Mouse (Mus musculus) heart, embryonic 16.5 days (tissue): Measurements from ENCODE around the gene Kazald1. TPM values are rescaled to one million over a fixed set of nuclear protein-coding genes. Genes with fewer than 3 reads are reported as not detected.

Source experiments
- ATAC-seq: fragments of 200-750 bp; cut with Nextera tagmentation; replicated peaks from 2 replicates; pipeline ENCODE4 v1.8.0; 2017; ENCODE audit warnings: moderate number of reproducible peaks; ENCODE audit not compliant: insufficient read depth, low FRiP score; ENCODE audit errors: extremely low read depth
- H3K27ac ChIP-seq: fragments of 300-500 bp; sonication (generic); 2 replicates; pipeline ENCODE4 v1.5.1; 2014; ENCODE audit warnings: mild to moderate bottlenecking, low read length, control low read depth, moderate library complexity
- H3K27me3 ChIP-seq: fragments of 300-500 bp; sonication (generic); 2 replicates; pipeline ENCODE4 v1.6.1; 2014; ENCODE audit warnings: low read length, mixed read lengths; ENCODE audit not compliant: control insufficient read depth, insufficient read depth
- H3K36me3 ChIP-seq: fragments of 300-500 bp; sonication (generic); 2 replicates; pipeline ENCODE4 v1.6.1; 2014; ENCODE audit not compliant: control insufficient read depth, insufficient read depth
- H3K4me1 ChIP-seq: fragments of 300-500 bp; sonication (generic); 2 replicates; pipeline ENCODE4 v1.6.1; 2014; ENCODE audit warnings: low read length, mixed read lengths; ENCODE audit not compliant: control insufficient read depth, insufficient read depth
- H3K4me2 ChIP-seq: fragments of 300-500 bp; sonication (generic); 2 replicates; pipeline ENCODE4 v1.6.1; 2014; ENCODE audit warnings: low read depth, mild to moderate bottlenecking, control low read depth, low read length
- H3K4me3 ChIP-seq: fragments of 300-500 bp; sonication (generic); 2 replicates; pipeline ENCODE4 v1.5.1; 2014; ENCODE audit warnings: mild to moderate bottlenecking, control low read depth, low read length
- H3K9ac ChIP-seq: fragments of 300-500 bp; sonication (generic); 2 replicates; pipeline ENCODE4 v1.6.1; 2014; ENCODE audit warnings: low read length, control low read depth
- H3K9me3 ChIP-seq: fragments of 300-500 bp; sonication (generic); replicated peaks from 2 replicates; pipeline ENCODE4 v1.6.1; 2016; ENCODE audit warnings: low read length; ENCODE audit not compliant: control insufficient read depth
- WGBS: fragments of 180-500 bp; shearing (Covaris S2); extraction: QIAGEN DNeasy Blood & Tissue Kit; methylation state at CpG from one replicate; pipeline ENCODE4 v1.1.7; 2014; 5-methylcytosine and 5-hydroxymethylcytosine counted together
- polyA plus RNA-seq: library from polyadenylated mRNA; unstranded; fragments of >200 nt; fragmentation: Nextera tagmentation; extraction: Ambion mirVana; gene quantifications from 2 replicates; pipeline ENCODE4 v1.2.1, GENCODE M21; 2015

The Kazald1 gene
- polyA plus RNA-seq, 1 experiment from 2014 or later = 13.0 TPM

DNA sequence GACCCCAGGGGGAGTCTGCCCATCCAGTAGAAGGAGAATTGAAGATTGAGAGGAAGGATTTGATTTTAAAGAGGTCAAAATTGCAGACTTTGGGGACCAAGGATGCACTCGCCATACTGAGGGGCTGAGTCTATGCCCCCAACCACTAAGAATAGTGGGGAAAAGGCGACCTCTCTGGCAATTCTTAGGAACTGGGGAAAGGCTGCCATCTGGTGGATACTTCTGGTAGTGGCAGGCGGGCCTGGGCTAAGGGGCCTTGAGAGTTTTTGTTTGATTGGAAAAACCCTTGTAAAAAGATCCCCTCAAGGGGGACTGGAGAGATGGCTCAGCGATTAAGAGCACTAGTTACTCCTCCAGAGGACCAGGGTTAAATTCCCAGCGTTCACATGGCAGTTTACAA lies 6.2 kb downstream of the Kazald1 start:
- Histone ChIP-seq H3K4me2 (peak overlapping the region; percentile 80), H3K9ac (no peak overlapping the region), H3K4me1 (peaks cover 29% of the 10 kb centered on the region), H3K27ac (no peak overlapping the region), H3K27me3 (peaks cover 64% of the 10 kb centered on the region), H3K9me3 (no peaks in the 10 kb centered on the region), H3K36me3 (no peaks in the 10 kb centered on the region), H3K4me3 (peak overlapping the region; percentile 38)
- WGBS = 3% methylated on average over 5 of the region's 5 CpGs
- ATAC-seq = no peak

DNA sequence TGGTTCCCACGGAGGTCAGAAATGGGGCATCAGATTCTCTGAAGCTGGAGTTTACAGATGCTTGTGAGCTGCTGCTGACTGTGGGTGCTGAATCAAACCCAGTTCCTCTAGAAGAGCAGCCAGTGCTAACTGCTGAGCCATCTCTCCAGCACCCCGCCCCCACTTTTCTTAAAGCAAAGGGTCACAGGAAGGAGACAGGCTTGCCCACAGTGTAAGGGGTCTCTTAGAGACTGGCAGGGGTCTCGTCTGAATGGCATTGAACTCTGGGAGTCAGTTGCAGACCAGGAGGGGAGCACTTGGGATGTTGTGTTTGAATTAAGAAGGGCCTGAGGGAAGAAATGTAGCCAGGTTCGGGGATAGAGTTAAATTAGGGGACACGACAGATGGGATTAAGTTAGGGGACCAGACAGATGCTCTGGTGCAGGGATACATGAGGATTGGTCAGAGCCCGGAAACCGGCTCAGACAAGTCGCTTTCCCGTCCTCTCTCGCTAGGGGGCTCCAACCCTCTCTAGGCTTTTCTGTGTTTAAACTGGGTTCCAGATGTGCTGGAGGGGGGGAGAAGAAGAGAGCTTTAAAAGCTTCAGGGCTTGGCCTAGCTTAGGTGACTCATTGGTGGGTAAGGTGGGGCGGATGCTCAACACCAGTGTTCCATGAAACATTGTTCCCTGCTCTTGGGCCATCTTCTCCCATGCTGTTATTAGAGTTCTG lies 7.0 kb downstream of the Kazald1 start:
- H3K4me1 ChIP-seq = peaks cover 24% of the 10 kb centered on the region
- peaks cover 62% of the 10 kb centered on the region for H3K27me3 ChIP-seq
- ATAC-seq = no peak
- H3K4me3 ChIP-seq = no peak overlapping the region
- no peaks in the 10 kb centered on the region for H3K9me3 ChIP-seq
- H3K36me3 ChIP-seq = no peaks in the 10 kb centered on the region
- H3K9ac ChIP-seq = no peak overlapping the region
- 20% methylated on average over 11 of the region's 11 CpGs for WGBS
- no peak overlapping the region for H3K4me2 ChIP-seq
- H3K27ac ChIP-seq = no peak overlapping the region

DNA sequence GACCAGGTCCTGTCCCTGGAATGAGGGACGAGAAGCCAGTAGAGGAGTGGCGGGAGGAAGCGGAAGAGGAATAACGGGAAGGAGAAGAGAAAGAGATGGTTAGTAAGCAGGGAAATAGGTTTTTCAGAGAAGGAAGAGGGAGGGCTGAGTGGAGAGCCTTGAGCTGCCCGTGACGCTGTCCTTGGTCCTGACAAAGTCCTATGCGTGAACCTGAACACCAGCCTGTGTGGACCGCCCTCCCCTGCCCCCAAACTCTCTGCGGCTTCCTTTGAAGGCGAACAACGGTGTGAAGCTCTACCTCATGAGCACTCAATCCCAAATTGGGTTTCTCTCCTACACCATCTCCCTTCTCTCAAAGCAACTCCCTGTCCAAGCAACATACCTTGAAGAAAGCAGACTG lies 22.8 kb downstream of the Kazald1 start:
- Histone ChIP-seq H3K4me3 (no peak overlapping the region), H3K9me3 (no peaks in the 10 kb centered on the region), H3K27me3 (peaks cover 10% of the 10 kb centered on the region), H3K4me2 (no peak overlapping the region), H3K9ac (no peak overlapping the region), H3K27ac (no peak overlapping the region), H3K4me1 (no peaks in the 10 kb centered on the region), H3K36me3 (no peaks in the 10 kb centered on the region)
- ATAC-seq = no peak
- 12% methylated on average over 11 of the region's 11 CpGs for WGBS

GRCm38 (mm10) chr19:45100486-45101270 lies 25.6 kb downstream of the Kazald1 start:
- Histone ChIP-seq H3K4me2 (no peak overlapping the region), H3K9ac (no peak overlapping the region), H3K36me3 (no peaks in the 10 kb centered on the region), H3K27me3 (peaks cover 34% of the 10 kb centered on the region), H3K27ac (no peak overlapping the region), H3K4me1 (no peaks in the 10 kb centered on the region), H3K4me3 (no peak overlapping the region), H3K9me3 (no peaks in the 10 kb centered on the region)
- no peak for ATAC-seq
- 68% methylated on average over 8 of the region's 8 CpGs for WGBS

DNA sequence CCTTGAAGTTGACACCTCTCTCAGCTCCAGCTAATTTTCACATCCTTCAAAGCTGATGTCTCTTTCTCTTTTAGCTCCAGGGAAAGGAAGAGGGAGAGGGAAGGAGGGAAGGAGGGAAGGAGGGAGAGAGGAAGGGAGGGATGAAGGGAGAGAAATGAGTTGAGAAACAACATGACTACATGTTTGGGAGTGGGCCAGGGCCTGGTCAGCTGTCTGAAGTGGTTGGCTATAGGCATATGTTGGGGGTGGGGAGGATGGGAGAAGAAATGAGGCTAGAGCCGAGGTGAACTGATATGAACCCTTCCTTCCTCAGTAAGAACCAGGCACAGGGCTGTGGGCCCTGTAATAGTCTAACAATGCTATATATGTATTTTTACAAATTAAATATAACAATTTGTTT lies 30.6 kb downstream of the Kazald1 start:
- no peaks in the 10 kb centered on the region for H3K9me3 ChIP-seq
- peaks cover 34% of the 10 kb centered on the region for H3K27me3 ChIP-seq
- ATAC-seq = no peak
- no peak overlapping the region for H3K9ac ChIP-seq
- H3K4me3 ChIP-seq = no peak overlapping the region
- WGBS = 19% methylated on average over 1 of the region's 1 CpGs
- H3K4me1 ChIP-seq = no peaks in the 10 kb centered on the region
- H3K4me2 ChIP-seq = no peak overlapping the region
- H3K36me3 ChIP-seq = no peaks in the 10 kb centered on the region
- no peak overlapping the region for H3K27ac ChIP-seq

DNA sequence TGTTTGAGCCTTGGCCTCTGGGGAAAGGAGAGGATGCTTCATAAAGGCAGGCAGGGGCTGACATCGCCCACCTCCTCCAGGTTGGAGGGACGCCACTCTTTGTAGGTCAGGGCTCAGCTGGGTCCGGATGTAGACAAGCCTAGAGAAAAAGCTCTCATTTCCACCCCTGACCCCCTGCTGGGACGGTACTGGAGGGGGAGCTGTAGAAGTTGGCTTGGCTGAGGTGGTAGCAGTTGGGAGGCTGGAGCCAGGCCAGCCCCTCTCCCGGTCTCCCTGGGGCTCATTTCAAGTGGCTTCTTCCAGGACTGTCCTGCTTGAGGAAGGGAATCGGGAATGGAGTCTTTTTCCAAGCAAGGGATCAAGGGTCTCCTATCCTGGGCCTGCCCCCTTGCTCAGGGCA lies 31.6 kb downstream of the Kazald1 start:
- Histone ChIP-seq H3K9ac (no peak overlapping the region), H3K36me3 (no peaks in the 10 kb centered on the region), H3K9me3 (no peaks in the 10 kb centered on the region), H3K4me3 (no peak overlapping the region), H3K27ac (no peak overlapping the region), H3K4me2 (no peak overlapping the region), H3K27me3 (peaks cover 34% of the 10 kb centered on the region), H3K4me1 (no peaks in the 10 kb centered on the region)
- 33% methylated on average over 6 of the region's 6 CpGs for WGBS
- ATAC-seq = no peak

GRCm38 (mm10) chr19:45110681-45111080 lies 35.6 kb downstream of the Kazald1 start:
- no peak for ATAC-seq
- no peak overlapping the region for H3K4me3 ChIP-seq
- no peaks in the 10 kb centered on the region for H3K9me3 ChIP-seq
- H3K4me1 ChIP-seq = no peaks in the 10 kb centered on the region
- no peak overlapping the region for H3K27ac ChIP-seq
- H3K36me3 ChIP-seq = no peaks in the 10 kb centered on the region
- no peak overlapping the region for H3K9ac ChIP-seq
- H3K4me2 ChIP-seq = no peak overlapping the region
- 52% methylated on average over 8 of the region's 8 CpGs for WGBS
- no peaks in the 10 kb centered on the region; the same call in 1 of the 2 replicates for H3K27me3 ChIP-seq

DNA sequence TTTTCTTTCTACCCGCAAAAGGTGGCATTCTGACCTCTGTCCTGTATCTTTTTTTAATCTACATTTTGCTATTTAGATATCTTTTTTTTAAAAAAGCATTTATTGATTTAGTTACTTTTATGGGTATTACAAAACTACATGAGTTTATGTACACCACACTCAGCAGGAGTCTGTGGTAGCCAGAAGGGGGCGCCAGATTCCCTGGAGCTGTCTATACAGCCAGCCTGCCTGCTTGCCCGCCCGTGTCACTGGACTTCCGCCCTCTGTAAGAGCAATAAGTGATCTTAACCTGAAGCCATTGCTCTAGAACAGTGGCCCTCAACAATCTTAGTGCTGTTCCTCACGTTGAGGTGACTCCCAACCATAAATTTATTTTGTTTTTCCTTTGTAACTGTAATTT lies 37.4 kb downstream of the Kazald1 start:
- Histone ChIP-seq H3K4me2 (no peak overlapping the region), H3K9ac (no peak overlapping the region), H3K4me1 (no peaks in the 10 kb centered on the region), H3K4me3 (no peak overlapping the region), H3K9me3 (no peaks in the 10 kb centered on the region), H3K27ac (no peak overlapping the region), H3K27me3 (no peaks in the 10 kb centered on the region; the same call in 1 of the 2 replicates), H3K36me3 (no peaks in the 10 kb centered on the region)
- 81% methylated on average over 6 of the region's 6 CpGs for WGBS
- ATAC-seq = no peak

- no peak overlapping the region for H3K4me3 ChIP-seq
- peak overlapping the region; percentile 10; the same call in 1 of the 2 replicates for H3K4me2 ChIP-seq
- H3K9me3 ChIP-seq = no peaks in the 10 kb centered on the region
- no peak for ATAC-seq
- no peaks in the 10 kb centered on the region for H3K4me1 ChIP-seq
- H3K36me3 ChIP-seq = no peaks in the 10 kb centered on the region
- H3K9ac ChIP-seq = no peak overlapping the region
- H3K27me3 ChIP-seq = no peaks in the 10 kb centered on the region; the same call in 1 of the 2 replicates
- 13% methylated on average over 18 of the region's 18 CpGs for WGBS
- no peak overlapping the region for H3K27ac ChIP-seq
These were observed 38.9 kb downstream of the Kazald1 start for GRCm38 (mm10) chr19:45113791-45114460.
